Mouse (Mus musculus) brain, embryonic 14.5 days (tissue): ENCODE measurements around the gene Stk36.

Experiments used
- CTCF ChIP-seq: fragments of 200-500 bp; IDR thresholded peaks from 2 replicates; pipeline ENCODE4 v1.5.1; 2012; ENCODE audit warnings: inconsistent platforms, mild to moderate bottlenecking, moderate library complexity, borderline replicate concordance; ENCODE audit not compliant: insufficient read depth, insufficient read length; ENCODE audit errors: extremely low read depth
- POLR2A ChIP-seq: fragments of 200-500 bp; IDR thresholded peaks from 2 replicates; pipeline ENCODE4 v1.6.1; 2012; ENCODE audit warnings: mild to moderate bottlenecking, inconsistent platforms, borderline replicate concordance; ENCODE audit not compliant: poor library complexity, insufficient read depth, insufficient read length, severe bottlenecking; ENCODE audit errors: extremely low read depth

DNA sequence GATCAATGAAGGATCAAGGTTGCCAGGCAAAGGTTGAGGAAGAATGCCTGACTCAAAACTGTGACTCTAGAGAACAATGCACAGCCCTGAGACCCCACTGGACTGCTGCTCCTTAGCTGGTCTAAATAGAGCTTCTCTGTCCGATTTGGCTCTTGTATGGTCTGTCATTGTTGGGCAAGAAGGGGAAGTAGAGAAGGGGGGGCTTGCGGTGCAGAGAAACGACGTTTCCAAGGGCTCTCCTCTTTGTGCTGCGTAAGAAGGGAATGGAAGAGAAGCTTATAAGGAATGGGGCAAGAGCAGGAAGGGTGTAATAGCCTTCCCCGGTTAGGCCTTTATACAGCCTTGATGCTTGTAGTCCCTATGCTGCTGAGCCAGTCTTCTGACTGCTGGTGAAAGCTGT is 35.4 kb upstream of the Stk36 start:
- TF ChIP-seq CTCF = no peak
- TF ChIP-seq POLR2A = no peak
